Mouse (Mus musculus): ENCODE results near the gene Wdr63. TPM values are rescaled to one million over a fixed set of nuclear protein-coding genes. Genes with fewer than 3 reads are reported as not detected.

Wdr63 gene
- polyA plus RNA-seq, 1 experiment: 0.31 TPM

- 94% methylated on average over 13 of the region's 13 CpGs for WGBS
- Histone ChIP-seq H3K27me3 (ENCODE audit: control insufficient read depth, insufficient read depth, low read length) (no peaks in the 10 kb centered on the region), H3K4me3 (replicated peaks; ENCODE audit: insufficient read depth, low read depth, low read length) (no peak overlapping the region), H3K27ac (ENCODE audit: insufficient read depth, low read length) (no peak overlapping the region), H3K4me1 (ENCODE audit: control insufficient read depth, insufficient read depth, low read length) (no peaks in the 10 kb centered on the region)
- no peak for DNase-seq
- TF ChIP-seq POLR2A (IDR thresholded peaks at IDR 0.05; ENCODE audit: borderline replicate concordance, insufficient read depth, low read length): no peak
Observed at GRCm38 (mm10) chr3:146016979-146017378, 91.0 kb downstream of the Wdr63 start.

- no peak for TF ChIP-seq POLR2A (IDR thresholded peaks at IDR 0.05; ENCODE audit: borderline replicate concordance, insufficient read depth, low read length)
- no peak for TF ChIP-seq CTCF (IDR thresholded peaks at IDR 0.05; ENCODE audit: borderline replicate concordance, insufficient read depth, low read depth, low read length)
- Histone ChIP-seq H3K4me1 (ENCODE audit: control insufficient read depth, insufficient read depth, low read length) (no peaks in the 10 kb centered on the region), H3K27ac (ENCODE audit: insufficient read depth, low read length) (no peak overlapping the region), H3K27me3 (ENCODE audit: control insufficient read depth, insufficient read depth, low read length) (no peaks in the 10 kb centered on the region), H3K4me3 (replicated peaks; ENCODE audit: insufficient read depth, low read depth, low read length) (no peak overlapping the region)
- WGBS: 92% methylated on average over 12 of the region's 12 CpGs
- DNase-seq: no peak
Observed at GRCm38 (mm10) chr3:146014321-146014720, 93.6 kb downstream of the Wdr63 start.

GRCm38 (mm10) chr3:146013490-146013889 lies 94.4 kb downstream of the Wdr63 start:
- DNase-seq: no peak
- no peaks in the 10 kb centered on the region for H3K27me3 ChIP-seq (ENCODE audit: control insufficient read depth, insufficient read depth, low read length)
- H3K27ac ChIP-seq (ENCODE audit: insufficient read depth, low read length): no peak overlapping the region
- WGBS: 96% methylated on average over 7 of the region's 7 CpGs
- H3K4me3 ChIP-seq (replicated peaks; ENCODE audit: insufficient read depth, low read depth, low read length): no peak overlapping the region
- no peak for TF ChIP-seq POLR2A (IDR thresholded peaks at IDR 0.05; ENCODE audit: borderline replicate concordance, insufficient read depth, low read length)
- no peak for TF ChIP-seq CTCF (IDR thresholded peaks at IDR 0.05; ENCODE audit: borderline replicate concordance, insufficient read depth, low read depth, low read length)
- H3K4me1 ChIP-seq (ENCODE audit: control insufficient read depth, insufficient read depth, low read length): no peaks in the 10 kb centered on the region

DNA sequence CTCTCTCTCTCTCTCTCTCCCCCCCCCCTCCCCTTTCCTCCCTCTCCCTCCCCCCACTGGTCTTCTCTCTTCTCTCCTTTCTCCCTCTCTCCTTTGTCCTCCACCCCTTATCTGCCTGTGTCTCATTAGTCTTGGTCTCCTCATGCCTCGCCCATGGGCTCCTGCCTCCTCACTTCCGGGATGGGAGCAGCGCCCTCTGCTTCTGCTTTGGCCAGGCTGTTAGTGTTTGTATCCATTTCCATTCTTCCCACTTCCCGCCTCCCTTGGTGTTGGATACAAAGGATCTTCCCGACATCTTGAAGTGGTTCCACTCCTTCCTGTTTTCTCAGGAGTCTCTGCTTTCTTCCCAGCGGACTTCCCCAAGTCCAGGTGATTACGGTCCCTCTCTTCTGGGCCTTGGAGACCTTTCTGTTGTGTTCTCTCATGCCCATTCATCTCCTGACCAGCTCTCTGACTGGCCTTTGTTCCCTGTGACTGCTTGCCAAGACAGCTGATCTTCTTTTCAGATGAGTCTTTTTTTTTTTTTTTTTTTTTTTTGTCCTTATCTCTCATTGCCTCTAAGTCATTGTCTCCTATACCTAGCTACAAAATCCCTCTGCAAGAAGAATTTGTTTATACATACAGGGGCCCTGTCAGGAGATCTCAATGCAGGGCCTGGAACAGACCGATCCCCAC lies 96.2 kb downstream of the Wdr63 start:
- DNase-seq: no peak
- 71% methylated on average over 8 of the region's 8 CpGs for WGBS
- TF ChIP-seq POLR2A (IDR thresholded peaks at IDR 0.05; ENCODE audit: borderline replicate concordance, insufficient read depth, low read length) (no peak), CTCF (IDR thresholded peaks at IDR 0.05; ENCODE audit: borderline replicate concordance, insufficient read depth, low read depth, low read length) (no peak)
- H3K4me3 ChIP-seq (replicated peaks; ENCODE audit: insufficient read depth, low read depth, low read length): no peak overlapping the region
- no peak overlapping the region for H3K27ac ChIP-seq (ENCODE audit: insufficient read depth, low read length)
- no peaks in the 10 kb centered on the region for H3K27me3 ChIP-seq (ENCODE audit: control insufficient read depth, insufficient read depth, low read length)
- no peaks in the 10 kb centered on the region for H3K4me1 ChIP-seq (ENCODE audit: control insufficient read depth, insufficient read depth, low read length)

GRCm38 (mm10) chr3:146010751-146011150 lies 97.2 kb downstream of the Wdr63 start:
- TF ChIP-seq CTCF (IDR thresholded peaks at IDR 0.05; ENCODE audit: borderline replicate concordance, insufficient read depth, low read depth, low read length): no peak
- no peak for TF ChIP-seq POLR2A (IDR thresholded peaks at IDR 0.05; ENCODE audit: borderline replicate concordance, insufficient read depth, low read length)
- no peak for DNase-seq
- Histone ChIP-seq H3K27me3 (ENCODE audit: control insufficient read depth, insufficient read depth, low read length) (no peaks in the 10 kb centered on the region), H3K4me3 (replicated peaks; ENCODE audit: insufficient read depth, low read depth, low read length) (no peak overlapping the region), H3K27ac (ENCODE audit: insufficient read depth, low read length) (no peak overlapping the region), H3K4me1 (ENCODE audit: control insufficient read depth, insufficient read depth, low read length) (no peaks in the 10 kb centered on the region)
- 75% methylated on average over 4 of the region's 4 CpGs for WGBS

DNA sequence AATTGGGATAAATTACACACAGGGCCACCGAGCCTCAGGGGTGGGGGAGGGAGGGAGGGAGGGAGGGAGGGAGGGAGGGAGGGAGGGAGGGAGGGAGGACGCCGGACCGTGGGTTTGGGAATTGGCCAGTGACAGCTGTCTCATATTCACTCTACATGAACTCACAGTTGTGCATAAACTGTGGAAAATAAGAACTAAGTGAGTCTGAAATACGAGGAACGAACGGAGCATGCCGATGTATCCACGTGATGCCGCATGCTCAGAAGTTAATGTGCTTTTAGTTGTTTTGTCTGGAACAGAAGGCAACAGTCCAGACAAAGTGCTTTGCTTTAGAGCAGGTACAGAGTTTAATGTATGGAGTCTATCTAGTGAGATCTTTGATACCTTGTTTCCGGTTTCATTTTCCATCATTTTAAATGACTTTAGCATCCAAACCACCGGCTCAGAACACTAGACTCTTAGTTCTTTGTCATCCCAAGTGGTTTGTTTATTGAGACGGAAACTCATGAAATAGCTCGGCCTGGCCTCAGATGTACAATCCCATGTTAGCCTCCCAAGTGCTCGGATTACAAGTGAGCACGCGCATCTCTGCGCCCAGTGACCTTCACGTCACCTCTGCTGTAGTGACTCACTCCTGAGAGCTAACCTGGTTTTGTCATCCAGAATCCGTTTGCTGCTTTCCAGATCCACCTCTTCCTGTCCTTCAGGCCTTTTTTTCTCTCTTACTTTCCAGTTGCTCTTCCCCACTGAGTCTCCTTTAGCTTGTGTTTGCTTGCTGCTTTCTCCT lies 97.9 kb downstream of the Wdr63 start:
- no peaks in the 10 kb centered on the region for H3K27me3 ChIP-seq (ENCODE audit: control insufficient read depth, insufficient read depth, low read length)
- 56% methylated on average over 19 of the region's 20 CpGs for WGBS
- no peak overlapping the region for H3K27ac ChIP-seq (ENCODE audit: insufficient read depth, low read length)
- H3K4me1 ChIP-seq (ENCODE audit: control insufficient read depth, insufficient read depth, low read length): no peaks in the 10 kb centered on the region
- no peak overlapping the region for H3K4me3 ChIP-seq (replicated peaks; ENCODE audit: insufficient read depth, low read depth, low read length)
- DNase-seq: no peak
- TF ChIP-seq POLR2A (IDR thresholded peaks at IDR 0.05; ENCODE audit: borderline replicate concordance, insufficient read depth, low read length): no peak
- TF ChIP-seq CTCF (IDR thresholded peaks at IDR 0.05; ENCODE audit: borderline replicate concordance, insufficient read depth, low read depth, low read length): no peak

GRCm38 (mm10) chr3:146007872-146008271 lies 100.1 kb downstream of the Wdr63 start:
- no peaks in the 10 kb centered on the region for H3K27me3 ChIP-seq (ENCODE audit: control insufficient read depth, insufficient read depth, low read length)
- H3K27ac ChIP-seq (ENCODE audit: insufficient read depth, low read length): no peak overlapping the region
- no peaks in the 10 kb centered on the region for H3K4me1 ChIP-seq (ENCODE audit: control insufficient read depth, insufficient read depth, low read length)
- H3K4me3 ChIP-seq (replicated peaks; ENCODE audit: insufficient read depth, low read depth, low read length): no peak overlapping the region
- 76% methylated on average over 6 of the region's 6 CpGs for WGBS
- no peak for DNase-seq
- TF ChIP-seq CTCF (IDR thresholded peaks at IDR 0.05; ENCODE audit: borderline replicate concordance, insufficient read depth, low read depth, low read length) (no peak), POLR2A (IDR thresholded peaks at IDR 0.05; ENCODE audit: borderline replicate concordance, insufficient read depth, low read length) (no peak)

All from cerebellum, adult 2 months (tissue).